Comparison of ENCODE assay signal across 19 mouse cellular contexts in the genomic region with DNA sequence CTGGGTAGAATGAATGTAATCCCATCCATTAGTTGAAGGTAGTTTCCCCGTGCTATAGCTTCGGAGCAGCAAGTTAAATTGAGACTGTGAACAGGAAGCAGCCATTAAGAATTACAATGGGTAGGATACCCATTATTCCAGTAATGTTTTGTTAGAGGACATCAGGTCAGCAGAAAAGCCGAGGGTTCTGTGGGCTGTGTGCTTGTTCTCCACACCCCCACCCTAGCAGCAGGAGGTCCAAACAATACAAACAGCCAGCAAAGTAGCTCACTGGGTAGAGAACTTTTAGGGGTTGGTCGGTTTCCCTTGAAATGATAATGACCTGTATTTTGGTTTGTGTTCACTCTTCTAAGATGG. TPM values are rescaled to one million over a fixed set of nuclear protein-coding genes. Genes with fewer than 3 reads are reported as not detected.
DNase-seq lines count a peak whose midpoint lies in the region; ATAC-seq and TF ChIP-seq lines count a peak whose summit lies in the region.
"Had no signal": no experiment of that assay in that cellular context is flagged by ENCODE, and none has a peak within 500 bp of the region (broad histone marks: within the 10 kb centered on the region; RNA-seq: fewer than 3 reads in every experiment).

No protein-coding gene starts in this region.

- no peak for TF ChIP-seq EP300 in lung, postnatal 0 days (IDR thresholded peaks at IDR 0.05)

- DNase-seq in hindbrain, postnatal 0 days (ENCODE audit: low spot score): no peak
- no peak for DNase-seq in hindbrain, embryonic 14.5 days (ENCODE audit: low spot score)
- no peak for DNase-seq in lung, postnatal 0 days (ENCODE audit: low spot score)
- DNase-seq in lung, adult 18-20 months: no peak
- peak; percentile 97 for DNase-seq in R1 (ENCODE audit: low read depth, low spot score)
- no peak for DNase-seq in urinary bladder, postnatal 25 days (ENCODE audit: low spot score)
- DNase-seq: adrenal gland, postnatal 36 days; cerebellum, adult 9-11 months; kidney, postnatal 25 days; right cerebral cortex, postnatal 14 days; thymus, adult 2 months had no signal

- WGBS in hindbrain, postnatal 0 days: 16% methylated on average over 4 of the region's 4 CpGs
- 4% methylated on average over 4 of the region's 4 CpGs for whole genome bisulfite sequencing in hindbrain, embryonic 14.5 days
- WGBS in lung, postnatal 0 days: 32% methylated on average over 4 of the region's 4 CpGs

- H3K27me3 ChIP-seq in hindbrain, postnatal 0 days (ENCODE audit: insufficient read depth, low read length): no peaks in the 10 kb centered on the region
- H3K27me3 ChIP-seq in hindbrain, embryonic 14.5 days (ENCODE audit: control insufficient read depth, insufficient read depth, low read length): no peaks in the 10 kb centered on the region
- H3K27me3 ChIP-seq in lung, postnatal 0 days (replicated peaks; ENCODE audit: insufficient read depth, low read length): no peaks in the 10 kb centered on the region
- H3K27me3 ChIP-seq: hindbrain, embryonic 13.5 days; limb, embryonic 12.5 days; liver, embryonic 15.5 days; neural tube, embryonic 12.5 days; stomach, embryonic 15.5 days had no signal

- no peaks in the 10 kb centered on the region for H3K36me3 ChIP-seq in hindbrain, postnatal 0 days (ENCODE audit: insufficient read depth, low read length)
- no peaks in the 10 kb centered on the region for H3K36me3 ChIP-seq in hindbrain, embryonic 14.5 days (replicated peaks; ENCODE audit: control insufficient read depth, insufficient read depth)
- H3K36me3 ChIP-seq in lung, postnatal 0 days (ENCODE audit: insufficient read depth, low read length): no peaks in the 10 kb centered on the region
- H3K36me3 ChIP-seq: hindbrain, embryonic 13.5 days; limb, embryonic 12.5 days; neural tube, embryonic 12.5 days had no signal

- TF ChIP-seq CTCF in hindbrain, postnatal 0 days (IDR thresholded peaks at IDR 0.05; ENCODE audit: low read depth): no peak
- no peak for TF ChIP-seq CTCF in lung, postnatal 0 days (IDR thresholded peaks at IDR 0.05)

- no peak for ATAC-seq in hindbrain, postnatal 0 days
- no peak for ATAC-seq in hindbrain, embryonic 14.5 days (ENCODE audit: low FRiP score)
- ATAC-seq in lung, postnatal 0 days: peak; percentile 66
- ATAC-seq in megakaryocyte, adult 5-6 weeks (ENCODE audit: poor library complexity, severe bottlenecking): no peak
- ATAC-seq: intestine, embryonic 16.5 days had no signal

- H3K9me3 ChIP-seq in hindbrain, postnatal 0 days (ENCODE audit: low read length): no peaks in the 10 kb centered on the region
- no peaks in the 10 kb centered on the region for H3K9me3 ChIP-seq in hindbrain, embryonic 14.5 days (ENCODE audit: control insufficient read depth, low read length)
- H3K9me3 ChIP-seq in lung, postnatal 0 days (ENCODE audit: low read length): no peaks in the 10 kb centered on the region
- H3K9me3 ChIP-seq: hindbrain, embryonic 13.5 days; limb, embryonic 12.5 days; liver, embryonic 15.5 days; neural tube, embryonic 12.5 days; stomach, embryonic 15.5 days had no signal

- no peak overlapping the region for H3K4me3 ChIP-seq in hindbrain, postnatal 0 days (ENCODE audit: low read length)
- H3K4me3 ChIP-seq in hindbrain, embryonic 14.5 days (replicated peaks; ENCODE audit: low read length): no peak overlapping the region
- H3K4me3 ChIP-seq in lung, postnatal 0 days (ENCODE audit: low read depth, low read length): no peak overlapping the region
- H3K4me3 ChIP-seq: hindbrain, embryonic 13.5 days; limb, embryonic 12.5 days; liver, embryonic 15.5 days; neural tube, embryonic 12.5 days; stomach, embryonic 15.5 days had no signal

- H3K27ac ChIP-seq in hindbrain, postnatal 0 days: no peak overlapping the region
- H3K27ac ChIP-seq in hindbrain, embryonic 14.5 days: no peak overlapping the region
- H3K27ac ChIP-seq in lung, postnatal 0 days (ENCODE audit: low read length): no peak overlapping the region
- H3K27ac ChIP-seq: hindbrain, embryonic 13.5 days; limb, embryonic 12.5 days; liver, embryonic 15.5 days; neural tube, embryonic 12.5 days; stomach, embryonic 15.5 days had no signal

- no peaks in the 10 kb centered on the region for H3K4me1 ChIP-seq in hindbrain, postnatal 0 days (ENCODE audit: insufficient read depth, low read length)
- H3K4me1 ChIP-seq in hindbrain, embryonic 14.5 days (replicated peaks; ENCODE audit: control insufficient read depth, insufficient read depth, low read length): no peaks in the 10 kb centered on the region
- peaks cover 3% of the 10 kb centered on the region; the same call in 1 of the 2 replicates for H3K4me1 ChIP-seq in lung, postnatal 0 days (ENCODE audit: insufficient read depth, low read depth, low read length)
- H3K4me1 ChIP-seq: stomach, embryonic 15.5 days had no signal

- no peak overlapping the region for H3K9ac ChIP-seq in hindbrain, postnatal 0 days (replicated peaks; ENCODE audit: low read length)
- no peak overlapping the region for H3K9ac ChIP-seq in hindbrain, embryonic 14.5 days
- H3K9ac ChIP-seq in lung, postnatal 0 days (replicated peaks; ENCODE audit: low read depth): no peak overlapping the region
- H3K9ac ChIP-seq: hindbrain, embryonic 13.5 days; limb, embryonic 12.5 days; liver, embryonic 15.5 days; neural tube, embryonic 12.5 days; stomach, embryonic 15.5 days had no signal

- 0 out of 2 replicates have a peak overlapping the region, but pooled peaks have one; percentile 7 for H3K4me2 ChIP-seq in hindbrain, postnatal 0 days (ENCODE audit: low read depth, low read length)
- H3K4me2 ChIP-seq in hindbrain, embryonic 14.5 days (replicated peaks): no peak overlapping the region
- no peak overlapping the region; the same call in 1 of the 2 replicates for H3K4me2 ChIP-seq in lung, postnatal 0 days (replicated peaks; ENCODE audit: low read depth, low read length)
- H3K4me2 ChIP-seq: hindbrain, embryonic 13.5 days; limb, embryonic 12.5 days; liver, embryonic 15.5 days; midbrain, embryonic 11.5 days; neural tube, embryonic 12.5 days; stomach, embryonic 15.5 days had no signal

RNA-seq across cellular contexts. Expression of gene Cdk6, which starts 45.4 kb away (rescaled TPM):
- 16.5 and 21.9 TPM in 2 replicates for total RNA-seq in hindbrain, postnatal 0 days (2014; rRNA removed)
- 12.2 and 12.8 TPM in 2 replicates for polyA plus RNA-seq in hindbrain, postnatal 0 days (2015; fragmentation: Nextera tagmentation; extraction: Ambion mirVana)
- 11.8 and 14.8 TPM in 2 replicates for polyA plus RNA-seq in hindbrain, embryonic 14.5 days (2014; fragmentation: Nextera tagmentation; extraction: Ambion mirVana)
- 19.7 and 27.7 TPM in 2 replicates for polyA plus RNA-seq in lung, postnatal 0 days (2015; fragmentation: Nextera tagmentation; extraction: Ambion mirVana)
- 17.9 TPM in 2 replicates for total RNA-seq in megakaryocyte, adult 5-6 weeks (2015)
- total RNA-seq in megakaryocyte, adult 5-6 weeks (2017): 9.7 and 18.8 TPM in 2 replicates
